Mouse (Mus musculus) layer of hippocampus, adult 18-20 months (tissue): ENCODE measurements around the gene Zfp710. TPM values are rescaled to one million over a fixed set of nuclear protein-coding genes. Genes with fewer than 3 reads are reported as not detected.
"Not testable (repeated sequence)": the region's sequence is repeated elsewhere in the genome, so short reads cannot be mapped to it uniquely, and the experiment has no call there.

Experiments used
- DNase-seq, 2 experiments: peaks; one replicate each; pipeline ENCODE4 v3.0.0; 2022; ENCODE audit warnings: low spot score in 2 of 2
- total RNA-seq, 2 experiments: library from RNA; stranded (reverse); gene quantifications; 2 replicates each; pipeline ENCODE4 v1.2.3; 2021

Gene Zfp710
- total RNA-seq, 2 experiments from 2014 or later, result 25.6 to 26.0 TPM

DNA sequence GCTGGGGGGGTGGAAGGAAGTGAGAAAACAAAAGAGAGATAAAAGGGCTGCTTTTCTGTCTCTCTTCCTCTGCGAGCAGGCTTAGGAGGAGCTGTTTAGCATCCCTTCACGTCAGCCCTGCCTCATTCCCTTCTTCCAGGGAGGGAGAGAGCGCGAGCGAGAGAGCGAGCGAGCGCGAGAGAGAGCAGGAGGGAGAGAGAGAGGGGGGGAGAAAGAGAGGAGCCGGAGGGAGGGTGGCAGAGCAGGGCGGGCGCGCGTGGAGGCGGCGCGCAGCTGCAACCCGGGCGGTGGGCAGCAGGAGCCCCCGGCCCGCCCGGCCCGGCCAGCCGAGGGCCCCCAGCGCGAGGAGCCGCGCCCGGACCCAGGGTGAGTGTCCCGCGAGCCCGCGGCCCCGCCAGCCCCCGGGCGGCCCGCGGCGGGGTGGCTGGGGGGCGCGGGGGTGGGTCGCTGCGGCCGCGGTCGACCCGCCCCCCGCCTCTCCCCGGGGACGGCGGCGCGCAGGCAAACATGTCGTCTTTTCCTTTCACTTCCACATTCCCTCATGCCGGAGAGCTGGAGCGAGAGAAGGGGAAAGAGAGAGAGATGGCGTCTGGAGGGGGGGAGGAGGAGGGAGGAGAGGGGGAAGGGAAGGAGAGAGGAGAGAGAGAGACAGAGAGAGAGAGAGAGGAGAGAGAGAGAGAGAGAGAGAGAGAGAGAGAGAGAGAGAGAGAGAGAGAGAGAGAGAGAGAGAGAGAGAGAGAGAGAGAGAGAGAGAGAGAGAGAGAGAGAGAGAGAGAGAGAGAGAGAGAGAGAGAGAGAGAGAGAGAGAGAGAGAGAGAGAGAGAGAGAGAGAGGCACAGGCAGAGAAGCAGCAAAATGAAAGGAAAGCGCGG, 1.7 kb downstream of the Zfp710 start:
- DNase-seq, result peak; percentile 57 to 64

DNA sequence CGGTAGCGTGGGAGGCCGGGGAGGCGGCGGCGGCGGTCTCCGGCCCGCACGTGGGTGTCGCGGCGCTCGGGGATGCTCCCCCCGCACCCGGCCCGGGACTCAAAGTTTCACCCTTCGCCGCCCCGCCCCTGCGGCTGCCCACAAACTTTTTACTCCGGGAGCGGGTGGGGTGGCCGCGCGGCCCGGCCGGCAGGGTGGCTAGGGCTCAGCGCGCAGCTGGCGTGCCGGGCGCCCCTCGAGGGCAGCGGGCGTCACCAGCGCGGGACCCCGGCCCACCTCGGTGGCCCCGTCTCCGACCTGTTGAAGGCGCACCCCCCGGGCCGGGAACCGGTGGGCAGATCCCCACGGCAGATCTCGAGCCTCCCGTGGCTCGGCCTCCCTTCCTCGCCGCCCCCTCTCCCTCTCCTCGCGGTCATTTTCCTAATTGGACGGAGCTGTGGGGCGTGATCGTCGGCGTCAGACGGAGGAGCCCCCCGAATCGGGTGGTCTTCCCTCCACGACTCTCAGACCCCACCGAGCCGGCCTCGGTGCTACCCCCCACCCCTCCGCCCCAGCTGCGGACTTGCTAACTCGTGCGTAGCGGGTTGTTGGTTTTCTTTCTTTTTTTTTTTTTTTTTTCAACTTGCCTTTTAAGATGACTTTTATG, 2.5 kb downstream of the Zfp710 start:
- peak; percentile 28 to 42 for DNase-seq

- no peak for DNase-seq
Measured at GRCm38 (mm10) chr7:80027636-80028417, 3.2 kb downstream of the Zfp710 start.

- no peak for DNase-seq
Measured at GRCm38 (mm10) chr7:80028418-80028720, 3.8 kb downstream of the Zfp710 start.

GRCm38 (mm10) chr7:80030009-80030408, 5.4 kb downstream of the Zfp710 start:
- DNase-seq, result no peak

- no peak for DNase-seq
Measured at GRCm38 (mm10) chr7:80030486-80030885, 5.9 kb downstream of the Zfp710 start.

DNA sequence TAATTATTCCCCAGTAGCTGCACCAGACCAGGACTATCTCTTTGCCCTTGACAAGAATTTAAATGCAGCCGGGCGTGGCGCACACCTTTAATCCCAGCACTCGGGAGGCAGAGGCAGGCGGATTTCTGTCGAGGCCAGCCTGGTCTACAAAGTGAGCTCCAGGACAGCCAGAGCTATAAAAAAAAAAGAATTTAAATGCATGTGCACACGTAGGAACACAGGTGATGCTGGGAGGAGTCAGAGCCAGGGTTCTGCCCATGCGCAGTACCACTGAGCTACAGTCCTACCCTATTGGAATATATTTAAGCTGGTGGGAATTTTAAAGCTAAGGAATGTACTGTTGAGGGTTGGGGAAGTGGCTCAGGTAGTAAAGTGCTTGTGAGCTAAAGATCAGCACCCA, 6.4 kb downstream of the Zfp710 start:
- no peak for DNase-seq

DNA sequence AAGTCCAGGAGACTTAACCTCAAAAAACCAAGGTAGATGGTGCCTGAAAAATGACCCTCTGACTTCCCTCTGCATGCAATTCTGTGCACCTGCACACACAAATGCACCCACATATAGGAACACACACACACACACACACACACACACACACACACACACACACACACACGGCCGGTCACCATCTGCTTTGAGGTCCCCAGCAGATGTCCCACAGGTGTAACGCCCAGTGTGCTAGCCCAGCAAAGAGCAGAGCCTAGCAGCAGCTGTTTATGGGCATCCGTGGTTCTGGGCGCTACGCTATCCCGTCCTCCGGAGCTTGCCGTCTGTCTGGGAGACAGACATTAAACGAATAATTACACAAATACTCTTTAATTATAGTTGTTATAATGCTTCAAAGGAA, 6.9 kb downstream of the Zfp710 start:
- no peak for DNase-seq

DNA sequence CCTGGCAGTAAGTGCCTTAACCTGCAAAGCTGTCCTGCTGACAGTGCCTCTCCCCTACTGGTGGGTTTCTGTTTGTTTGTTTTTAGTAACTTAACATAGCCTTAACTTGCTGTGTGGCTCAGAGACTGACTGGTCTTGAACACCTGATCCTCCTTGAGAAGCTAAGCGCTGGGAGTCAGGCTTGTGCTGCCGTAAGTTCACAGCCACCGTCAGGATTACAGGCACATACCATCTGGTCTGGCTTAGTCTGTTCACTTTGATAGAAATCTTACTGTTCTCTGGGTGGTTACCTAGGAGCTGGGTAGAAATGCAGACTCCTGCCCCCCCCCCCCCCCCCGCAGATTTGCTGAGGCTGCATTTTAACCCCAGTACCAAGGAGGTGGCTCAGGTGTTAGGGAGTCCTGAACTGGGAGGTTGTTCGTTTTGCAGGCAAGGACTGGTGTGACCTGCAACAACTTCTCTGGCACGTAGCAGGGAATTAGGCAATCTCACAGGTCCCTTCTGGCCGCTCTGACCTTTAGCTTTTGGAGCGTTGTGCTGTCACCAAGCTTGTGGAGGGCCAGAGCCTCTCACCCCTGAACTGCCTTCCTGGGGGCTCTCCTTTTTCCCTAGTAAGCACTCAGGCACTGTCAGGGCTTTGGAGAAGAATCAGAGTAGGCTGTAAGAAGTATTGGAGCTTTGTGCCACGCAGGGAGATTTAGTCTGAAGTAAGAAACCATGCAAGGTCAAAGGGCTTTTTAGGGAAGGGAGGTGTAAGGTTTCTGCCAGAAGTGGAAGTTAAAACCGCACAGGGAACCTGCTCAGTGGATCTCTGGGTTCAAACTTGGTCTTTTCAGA, 7.8 kb downstream of the Zfp710 start:
- no peak for DNase-seq

- DNase-seq, result no peak
Measured at GRCm38 (mm10) chr7:80033064-80033717, 8.6 kb downstream of the Zfp710 start.

GRCm38 (mm10) chr7:80033771-80034170, 9.2 kb downstream of the Zfp710 start:
- DNase-seq, result no peak

DNA sequence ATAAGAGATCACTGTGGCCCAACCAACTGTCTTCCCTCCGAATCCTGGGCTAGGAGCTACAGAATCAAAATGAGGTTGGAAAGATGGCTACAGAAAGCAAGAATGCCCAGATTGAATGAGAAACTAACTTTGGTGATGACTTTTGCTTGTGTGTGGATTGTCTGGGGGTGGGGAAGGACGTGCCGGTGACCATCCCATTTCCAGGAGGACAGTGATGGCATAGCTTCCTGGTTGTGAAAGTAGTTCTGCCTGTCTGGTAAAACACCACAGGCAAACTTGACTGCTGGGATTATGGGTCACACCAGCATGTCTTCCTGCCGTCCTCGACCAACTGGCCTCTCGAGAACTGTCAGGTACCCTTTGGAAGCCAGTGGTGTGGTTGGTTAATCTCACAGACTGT, 10.5 kb downstream of the Zfp710 start:
- no peak for DNase-seq

DNA sequence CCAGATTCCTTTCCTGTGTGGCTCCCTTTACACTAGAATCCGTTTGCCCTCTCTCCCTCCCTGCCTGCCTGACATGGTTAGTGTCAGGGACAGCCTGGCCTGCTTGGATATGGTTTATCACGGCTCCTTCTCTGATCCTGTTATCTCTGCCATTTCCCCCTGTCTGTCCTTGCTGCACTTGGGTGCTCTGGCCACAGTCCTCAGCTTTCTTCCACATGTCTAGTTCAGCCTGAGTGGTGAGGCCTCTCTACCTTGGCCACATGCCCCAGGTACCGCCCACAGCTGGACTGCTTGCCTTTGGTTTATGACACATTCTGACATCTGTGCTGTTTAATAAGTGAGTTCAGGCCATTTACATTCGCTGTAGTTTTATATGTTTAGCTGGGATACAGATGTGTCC, 11.1 kb downstream of the Zfp710 start:
- DNase-seq, result no peak

DNA sequence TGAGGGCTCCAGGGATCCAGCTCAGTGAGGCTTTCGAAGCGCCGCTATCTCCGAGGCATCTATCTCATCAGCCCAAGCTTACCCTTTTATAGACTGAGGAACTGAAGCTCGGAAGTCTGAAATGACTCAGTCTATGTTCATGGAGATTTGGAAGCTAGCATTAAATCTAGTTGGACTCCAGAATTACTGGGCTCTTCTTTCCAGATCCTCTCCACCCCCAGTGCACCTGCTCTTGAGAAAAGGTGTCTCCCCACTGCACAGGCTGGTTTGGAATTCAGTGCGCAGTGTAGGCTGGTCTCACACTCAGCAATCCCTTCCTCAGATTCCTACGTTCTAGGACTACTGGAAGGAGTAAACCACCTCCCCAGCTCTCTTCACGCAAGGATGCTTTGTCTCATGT, 15.1 kb downstream of the Zfp710 start:
- no peak for DNase-seq

DNA sequence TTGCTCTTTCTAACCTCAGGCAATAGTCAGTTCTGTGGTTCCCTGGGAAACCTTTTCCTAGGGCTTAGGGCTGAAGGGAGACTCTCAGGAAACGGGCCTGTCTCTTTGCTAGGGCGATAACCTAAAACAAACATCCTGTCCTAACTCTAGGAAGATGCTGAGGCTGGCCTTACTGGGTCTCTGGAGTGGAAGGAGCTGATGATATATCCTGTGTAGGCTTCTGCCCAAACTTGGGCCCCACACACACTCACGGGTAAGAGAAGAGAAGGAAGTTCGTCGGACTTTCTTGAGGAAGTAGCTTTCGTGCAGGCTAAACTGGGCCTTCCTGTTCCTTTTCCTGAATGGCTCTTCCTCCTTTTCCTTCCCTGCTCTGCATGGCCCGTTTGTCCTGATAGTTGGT, 19.6 kb downstream of the Zfp710 start:
- DNase-seq, result no peak

- DNase-seq, result no peak
Measured at GRCm38 (mm10) chr7:80047041-80047440, 22.4 kb downstream of the Zfp710 start.

DNA sequence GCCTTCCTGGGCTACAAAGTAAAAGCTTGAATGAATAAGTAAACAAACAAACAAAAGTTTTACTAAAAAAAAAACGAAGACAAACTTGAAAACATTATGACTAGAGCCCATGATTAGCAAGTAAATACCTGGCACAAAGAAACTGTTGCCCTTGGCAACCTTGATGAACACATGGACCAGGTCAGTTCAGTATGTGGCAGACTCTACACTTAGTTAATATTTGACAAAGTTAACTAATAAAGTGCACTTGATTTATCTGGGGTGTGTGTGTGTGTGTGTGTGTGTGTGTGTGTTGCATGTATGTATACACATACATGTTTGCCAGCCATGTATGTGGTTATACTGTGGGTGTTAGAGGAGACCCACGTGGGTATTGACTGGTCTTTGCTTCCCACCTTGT, 25.1 kb downstream of the Zfp710 start:
- DNase-seq, result no peak

- DNase-seq, result not testable (repeated sequence)
Measured at GRCm38 (mm10) chr7:80050382-80050781, 25.8 kb downstream of the Zfp710 start.

DNA sequence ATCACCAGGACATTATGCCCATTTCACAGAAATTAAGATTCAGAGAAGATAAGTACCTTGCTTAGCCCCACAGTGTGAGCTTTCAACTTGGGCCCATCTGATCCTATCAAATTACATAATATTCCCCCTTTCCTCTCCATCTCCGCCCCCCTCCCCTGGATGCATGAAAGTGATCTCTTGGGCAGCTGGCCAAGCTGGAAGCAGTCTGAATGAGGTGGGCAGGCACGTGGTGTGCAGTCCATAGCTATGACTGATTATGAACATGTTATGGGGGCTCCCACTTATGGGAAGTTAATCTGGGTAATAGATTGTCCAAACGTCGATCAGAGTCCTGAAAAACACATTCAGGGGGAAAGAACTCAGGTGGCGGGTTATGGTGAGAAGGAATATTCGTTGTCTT, 27.2 kb downstream of the Zfp710 start:
- DNase-seq, result no peak

- DNase-seq, result no peak
Measured at GRCm38 (mm10) chr7:80052261-80052660, 27.6 kb downstream of the Zfp710 start.

- DNase-seq, result no peak
Measured at GRCm38 (mm10) chr7:80053147-80053546, 28.5 kb downstream of the Zfp710 start.
